ENCODE assay signal across 8 mouse cellular contexts in the genomic region with DNA sequence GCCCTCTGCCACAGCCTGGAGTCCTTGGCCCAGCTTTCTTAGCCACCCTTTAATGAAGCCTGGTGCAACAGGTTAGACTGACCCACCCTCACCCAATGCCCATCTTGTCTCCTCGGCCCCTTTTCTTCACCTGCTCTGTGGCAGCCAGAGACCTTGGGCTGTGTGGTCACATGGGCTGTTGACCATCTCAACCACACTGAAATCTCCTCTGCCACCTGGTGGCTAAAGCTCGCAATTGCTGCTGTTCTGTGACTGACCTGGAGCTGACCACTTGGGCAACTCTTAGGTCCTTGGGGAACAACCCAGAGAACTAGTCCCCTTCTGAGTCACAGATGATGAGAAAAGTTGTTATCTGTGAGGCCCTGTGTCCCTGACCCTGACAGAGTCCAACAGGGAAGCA.
DNase-seq lines count a peak whose midpoint lies in the region; ATAC-seq and TF ChIP-seq lines count a peak whose summit lies in the region.

No protein-coding gene starts in this region.

- no peak overlapping the region for H3K4me2 ChIP-seq in midbrain, embryonic 15.5 days
- no peak overlapping the region for H3K4me2 ChIP-seq in hindbrain, embryonic 15.5 days
- H3K4me2 ChIP-seq in neural tube, embryonic 11.5 days (ENCODE audit: low read depth): no peak overlapping the region

- H3K36me3 ChIP-seq in midbrain, embryonic 10.5 days: no peaks in the 10 kb centered on the region
- no peaks in the 10 kb centered on the region for H3K36me3 ChIP-seq in midbrain, embryonic 15.5 days (replicated peaks)
- no peaks in the 10 kb centered on the region for H3K36me3 ChIP-seq in hindbrain, embryonic 15.5 days
- H3K36me3 ChIP-seq in neural tube, embryonic 11.5 days (ENCODE audit: control insufficient read depth, insufficient read depth, low read length): no peaks in the 10 kb centered on the region

- intact Hi-C loops in left cerebral cortex, postnatal 36 days (cut with DNase I): loop anchor here (10.0 kb wide), 2 partner anchors 300 to 340 kb away; no protein-coding TSS in a partner anchor

- ATAC-seq in midbrain, embryonic 15.5 days (replicated peaks): no peak
- ATAC-seq in hindbrain, embryonic 15.5 days (ENCODE audit: low FRiP score, low read depth): 0 out of 2 replicates have a peak, but pooled peaks have one; percentile 23
- ATAC-seq in neural tube, embryonic 11.5 days (ENCODE audit: insufficient read depth, low FRiP score, low TSS enrichment): no peak

- WGBS in midbrain, embryonic 10.5 days: 14% methylated on average over 2 of the region's 2 CpGs
- WGBS in midbrain, embryonic 15.5 days: 17% methylated on average over 2 of the region's 2 CpGs
- 19% methylated on average over 2 of the region's 2 CpGs for WGBS in hindbrain, embryonic 15.5 days
- WGBS in neural tube, embryonic 11.5 days: 17% methylated on average over 2 of the region's 2 CpGs

- no peak overlapping the region; the same call in 1 of the 2 replicates for H3K27ac ChIP-seq in midbrain, embryonic 10.5 days (replicated peaks)
- H3K27ac ChIP-seq in midbrain, embryonic 15.5 days: no peak overlapping the region
- no peak overlapping the region for H3K27ac ChIP-seq in embryonic fibroblast, embryonic 13.5 days (ENCODE audit: insufficient read depth, low read length)
- no peak overlapping the region for H3K27ac ChIP-seq in hindbrain, embryonic 15.5 days (replicated peaks)
- H3K27ac ChIP-seq in neural tube, embryonic 11.5 days (ENCODE audit: low read depth, low read length): no peak overlapping the region

- peak; percentile 74 for DNase-seq in midbrain, embryonic 10.5 days (ENCODE audit: low spot score)
- peak; percentile 53 to 70 for DNase-seq in adrenal gland, postnatal 4 days (ENCODE audit: low spot score in 2 of 2)
- DNase-seq in left cerebral cortex, postnatal 36 days (ENCODE audit: low spot score in 2 of 2): peak; percentile 41 to 42
- peak; percentile 75 for DNase-seq in neural tube, embryonic 11.5 days (ENCODE audit: low spot score)
- DNase-seq in urinary bladder, postnatal 10 days (ENCODE audit: low spot score): peak; percentile 60

- no peak overlapping the region for H3K9ac ChIP-seq in midbrain, embryonic 15.5 days
- no peak overlapping the region for H3K9ac ChIP-seq in hindbrain, embryonic 15.5 days
- no peak overlapping the region for H3K9ac ChIP-seq in neural tube, embryonic 11.5 days (ENCODE audit: low read length)

- TF ChIP-seq CTCF in embryonic fibroblast, embryonic 13.5 days (IDR thresholded peaks at IDR 0.05; ENCODE audit: borderline replicate concordance, insufficient read depth, low read length): peak; percentile 72

- no peak overlapping the region for H3K4me3 ChIP-seq in midbrain, embryonic 10.5 days
- H3K4me3 ChIP-seq in midbrain, embryonic 15.5 days: no peak overlapping the region
- no peak overlapping the region for H3K4me3 ChIP-seq in embryonic fibroblast, embryonic 13.5 days (ENCODE audit: insufficient read depth, low read length)
- no peak overlapping the region for H3K4me3 ChIP-seq in hindbrain, embryonic 15.5 days
- H3K4me3 ChIP-seq in neural tube, embryonic 11.5 days (ENCODE audit: low read depth, low read length): no peak overlapping the region

- no peaks in the 10 kb centered on the region for H3K9me3 ChIP-seq in midbrain, embryonic 10.5 days (replicated peaks)
- H3K9me3 ChIP-seq in midbrain, embryonic 15.5 days: no peaks in the 10 kb centered on the region
- no peaks in the 10 kb centered on the region for H3K9me3 ChIP-seq in hindbrain, embryonic 15.5 days
- no peaks in the 10 kb centered on the region for H3K9me3 ChIP-seq in neural tube, embryonic 11.5 days (ENCODE audit: control insufficient read depth, low read length)

- TF ChIP-seq POLR2A in embryonic fibroblast, embryonic 13.5 days (IDR thresholded peaks at IDR 0.05; ENCODE audit: low read depth, low read length): no peak

- peaks cover 27% of the 10 kb centered on the region for H3K4me1 ChIP-seq in midbrain, embryonic 10.5 days
- H3K4me1 ChIP-seq in midbrain, embryonic 15.5 days: no peaks in the 10 kb centered on the region
- H3K4me1 ChIP-seq in embryonic fibroblast, embryonic 13.5 days (ENCODE audit: control insufficient read depth, insufficient read depth, low read length): peaks cover 11% of the 10 kb centered on the region
- no peaks in the 10 kb centered on the region for H3K4me1 ChIP-seq in hindbrain, embryonic 15.5 days (replicated peaks)
- 0 out of 2 replicates have a peak, but pooled peaks cover 3% of the 10 kb centered on the region for H3K4me1 ChIP-seq in neural tube, embryonic 11.5 days (ENCODE audit: control insufficient read depth, insufficient read depth, low read length)

- H3K27me3 ChIP-seq in midbrain, embryonic 10.5 days (ENCODE audit: low read depth, poor library complexity, severe bottlenecking): no peaks in the 10 kb centered on the region
- H3K27me3 ChIP-seq in midbrain, embryonic 15.5 days (replicated peaks): no peaks in the 10 kb centered on the region
- H3K27me3 ChIP-seq in hindbrain, embryonic 15.5 days: no peaks in the 10 kb centered on the region
- no peaks in the 10 kb centered on the region for H3K27me3 ChIP-seq in neural tube, embryonic 11.5 days (ENCODE audit: control insufficient read depth, insufficient read depth, low read length)
